Mouse (Mus musculus) thymus, adult 18-20 months (tissue): ENCODE results near the gene Fn3krp.
A peak's percentile ranks its signal among the peaks of the same experiment; 100 is the strongest.

Experiments
- DNase-seq, 2 experiments: peaks; one replicate each; pipeline ENCODE4 v3.0.0; 2022; ENCODE audit warnings: mixed read lengths in 2 of 2

The Fn3krp gene

DNA sequence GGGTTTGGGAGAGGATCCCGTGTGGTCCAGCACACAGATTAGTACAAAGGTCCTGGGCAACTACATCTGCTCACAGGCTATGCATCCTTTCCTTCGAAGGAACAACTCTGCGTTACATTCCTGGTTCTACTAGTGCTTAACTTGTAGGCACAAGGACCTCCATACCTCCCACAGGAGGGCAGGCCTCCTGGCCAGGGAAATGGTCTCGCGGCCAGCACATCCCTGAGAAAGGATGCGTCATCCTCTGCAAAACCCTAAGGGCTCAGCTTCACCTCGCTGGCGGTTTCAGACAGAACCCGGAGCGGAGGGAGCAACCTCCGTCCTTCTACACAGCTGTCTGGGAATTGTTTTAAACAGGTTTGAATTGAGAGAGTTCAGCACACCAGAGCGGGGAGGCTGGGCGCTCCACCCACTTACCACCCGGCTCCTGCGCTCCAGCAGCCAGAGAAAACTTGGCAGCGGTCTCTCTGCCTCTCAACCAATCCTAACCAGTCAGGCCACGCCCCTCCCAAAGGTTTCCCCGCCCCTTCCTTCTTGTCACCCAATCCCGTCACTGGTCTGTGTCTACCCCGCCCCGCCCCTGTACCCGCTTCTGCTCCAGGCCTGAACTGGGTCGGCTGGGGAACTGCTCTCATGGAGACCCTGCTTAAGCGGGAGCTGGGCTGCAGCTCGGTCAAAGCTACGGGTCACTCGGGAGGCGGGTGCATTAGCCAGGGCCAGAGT, at the start of gene Fn3krp:
Gene Fn3krp (plus strand): TSS at position 572 of the 723 bp plus-strand sequence.
- DNase-seq, result peak; percentile 96 to 98

DNA sequence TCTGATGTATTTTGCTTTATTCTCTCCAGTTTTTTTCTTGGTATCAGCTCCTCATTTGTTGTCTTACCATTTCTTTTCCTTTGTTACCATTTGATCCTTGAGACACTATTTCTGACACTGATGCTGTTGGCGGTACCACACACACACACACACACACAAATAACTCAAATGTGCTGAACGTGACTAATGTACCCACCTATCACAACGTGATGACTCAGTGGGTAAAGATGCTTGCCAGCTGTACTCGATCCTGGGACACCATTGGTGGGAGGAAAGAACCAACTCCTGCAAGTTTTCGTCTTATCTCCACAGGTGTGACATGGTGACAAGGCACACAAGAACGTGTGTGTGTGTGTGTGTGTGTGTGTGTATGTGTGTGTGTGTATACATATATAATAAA, 47.9 kb upstream of the Fn3krp start:
- no peak for DNase-seq

DNA sequence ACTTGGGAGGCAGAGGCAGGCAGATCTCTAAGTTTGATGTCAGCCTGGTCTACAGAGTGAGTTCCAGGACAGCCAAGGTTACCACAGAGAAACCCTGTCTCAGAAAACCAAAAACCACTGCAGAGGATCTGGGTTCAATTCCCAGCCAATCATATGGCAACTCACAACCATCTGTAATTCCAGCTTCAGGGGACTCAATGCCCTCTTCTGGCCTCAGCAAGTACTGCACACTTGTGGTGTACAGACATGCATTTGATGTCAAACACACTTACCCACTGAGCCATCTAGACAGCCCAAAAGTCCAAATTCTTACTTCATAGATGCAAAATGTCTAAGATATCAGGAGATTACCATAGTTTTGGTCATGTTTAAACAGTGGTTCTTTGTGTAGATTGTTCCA, 42.6 kb upstream of the Fn3krp start:
- DNase-seq, result no peak

DNA sequence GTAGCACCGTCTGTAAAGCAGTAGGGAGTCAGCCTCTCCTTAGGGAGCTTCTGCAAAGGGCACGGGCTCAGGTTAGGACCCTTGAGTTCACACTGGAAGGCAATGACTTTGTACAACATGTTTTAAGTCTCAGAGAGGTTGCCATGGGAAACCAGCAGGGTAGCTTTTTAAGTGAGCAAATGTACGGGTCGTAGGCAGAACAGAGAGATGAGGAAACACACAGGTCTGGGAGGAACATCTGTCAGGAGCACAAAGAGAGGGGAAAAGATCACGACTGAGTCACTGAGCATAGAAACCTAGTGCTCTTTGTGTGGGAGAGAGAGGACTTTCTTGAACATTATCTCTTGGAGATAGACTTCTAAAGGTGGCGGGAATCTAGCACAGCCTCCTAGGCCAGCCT, 40.9 kb upstream of the Fn3krp start:
- DNase-seq, result no peak

DNA sequence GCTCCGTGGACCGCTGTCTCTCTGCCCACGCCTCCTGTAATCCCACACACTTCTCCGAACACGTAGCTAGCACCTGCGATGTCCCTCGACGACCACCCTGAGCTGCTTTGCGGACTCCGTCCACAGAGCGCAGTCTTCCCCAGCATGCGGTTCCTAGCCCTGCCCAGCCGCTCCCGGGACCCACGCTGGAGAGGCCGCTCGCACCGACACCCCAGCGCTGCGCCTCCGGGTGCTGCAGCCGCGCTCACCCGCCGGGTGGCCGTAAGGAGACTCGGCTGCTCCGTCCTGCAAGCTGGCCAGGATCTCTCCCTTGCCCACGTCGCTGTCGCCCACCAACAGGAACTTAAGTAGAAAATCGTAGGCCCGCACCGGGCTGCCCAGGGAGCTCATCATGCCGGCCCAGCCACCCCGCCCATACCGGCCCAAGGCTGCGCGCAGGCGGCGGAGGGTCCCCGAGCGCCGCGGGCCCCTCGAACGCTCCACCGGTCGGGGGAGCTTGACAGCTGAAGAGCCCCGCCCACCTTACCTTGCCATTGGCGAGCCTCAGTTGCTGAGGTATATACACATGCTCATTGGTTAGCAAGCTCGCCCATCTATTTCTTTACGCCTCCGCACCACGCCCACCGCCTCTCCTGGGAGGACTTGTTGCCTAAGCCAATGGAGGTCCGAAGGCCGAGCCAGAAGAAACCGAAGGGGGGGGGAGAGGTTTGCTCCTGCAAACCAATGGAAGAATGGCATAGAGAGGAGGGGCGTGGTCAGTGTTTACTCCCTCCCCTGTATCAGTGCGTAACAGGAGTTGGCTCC, 33.2 kb upstream of the Fn3krp start, which contains the start of gene Rab40b:
Gene Rab40b (minus strand): TSS at position 502 of the 804 bp plus-strand sequence.
- DNase-seq, result peak; percentile 56 to 59

DNA sequence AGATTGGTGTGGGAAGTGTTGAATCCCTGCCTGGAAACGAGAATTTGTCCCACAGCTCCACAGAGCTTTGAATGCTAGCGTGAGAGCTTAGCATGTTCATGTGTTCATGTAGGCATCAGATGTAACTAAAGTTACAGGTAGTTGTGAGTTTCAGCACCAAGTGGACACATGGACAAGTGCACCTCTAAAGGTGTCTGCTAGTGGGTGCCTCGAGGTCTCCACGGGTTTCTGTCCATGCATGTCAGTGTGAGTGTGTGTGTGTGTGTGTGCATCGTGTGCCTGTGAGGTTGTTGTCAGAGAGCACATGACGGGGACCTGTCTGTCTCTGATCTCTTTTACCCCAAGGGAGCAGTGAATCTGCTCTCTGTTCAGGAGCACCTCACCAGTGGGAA, 32.7 kb upstream of the Fn3krp start:
- no peak for DNase-seq

DNA sequence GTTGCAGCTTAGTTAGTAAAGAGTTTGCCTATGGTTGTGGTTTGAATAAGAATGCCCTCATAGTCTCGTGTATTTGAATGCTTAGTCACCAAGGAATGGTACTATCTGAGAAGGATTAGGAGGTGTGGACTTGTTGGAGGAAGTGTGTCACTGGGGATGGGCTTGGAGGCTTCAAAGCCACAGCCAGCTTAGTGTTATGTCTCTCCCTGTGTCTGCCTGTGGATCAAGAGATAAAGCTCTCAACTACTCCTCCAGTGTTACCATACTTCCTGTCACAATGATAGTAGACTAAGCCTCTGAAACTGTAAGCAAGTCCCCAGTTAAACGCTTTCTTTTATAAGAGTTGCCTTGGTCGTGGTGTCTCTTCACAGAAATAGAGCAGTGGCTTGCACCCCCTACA, 30.4 kb upstream of the Fn3krp start:
- DNase-seq, result no peak

DNA sequence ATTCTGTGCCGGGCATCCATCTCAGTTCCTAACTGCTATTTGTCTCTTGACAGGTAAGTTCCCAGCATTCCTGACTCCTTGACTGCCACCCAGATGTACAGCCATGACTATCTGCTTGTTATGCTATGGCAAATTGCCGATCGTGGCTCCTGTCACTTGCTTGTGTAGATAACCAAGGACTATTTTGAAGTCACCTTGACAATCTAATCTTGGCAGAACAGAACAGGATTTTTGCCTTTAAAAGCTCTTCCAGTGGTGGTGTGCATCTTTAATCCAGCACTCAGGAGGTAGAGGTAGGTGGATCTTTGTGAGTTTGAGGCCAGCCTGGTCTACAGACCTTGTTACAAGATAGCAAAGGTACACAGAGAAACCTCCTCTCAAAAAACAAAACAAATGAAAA, 28.8 kb upstream of the Fn3krp start:
- DNase-seq, result no peak

DNA sequence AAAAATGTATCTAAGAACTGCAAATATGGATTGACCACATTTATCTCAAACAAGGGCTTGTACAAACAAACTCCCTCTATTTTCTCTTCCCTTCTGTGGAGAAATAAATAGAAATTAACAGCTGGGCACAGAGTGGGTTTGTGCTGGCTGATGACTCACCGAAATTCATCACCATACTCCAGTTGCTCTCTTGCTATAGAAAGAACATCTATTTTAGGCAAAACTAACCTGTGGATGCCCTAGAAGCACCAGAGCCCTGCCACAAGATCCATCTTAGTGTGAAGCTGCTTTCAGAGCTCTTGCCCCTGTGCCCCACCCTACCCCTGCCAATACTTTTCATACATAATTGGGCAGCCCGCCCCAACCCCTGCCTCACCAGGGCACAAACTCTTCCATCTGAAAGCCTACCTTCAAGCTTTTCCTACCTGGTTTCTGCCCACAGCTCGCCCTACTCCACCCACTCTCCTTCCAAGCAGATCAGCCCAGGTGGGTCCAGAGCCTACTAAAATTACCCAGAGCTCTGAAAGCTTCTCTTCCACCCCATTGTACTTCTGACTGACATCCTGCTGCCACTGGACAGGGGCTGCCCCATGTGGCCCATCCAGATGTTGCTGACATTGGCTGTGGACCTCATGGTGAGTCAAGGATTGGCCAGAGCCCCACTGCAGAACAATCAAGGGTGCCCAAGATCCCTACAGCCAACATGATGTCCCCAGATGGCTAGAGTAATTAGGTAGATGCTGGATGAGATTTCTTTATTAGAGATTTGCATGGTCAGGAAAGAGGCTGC, 13.6 kb upstream of the Fn3krp start:
- no peak for DNase-seq

DNA sequence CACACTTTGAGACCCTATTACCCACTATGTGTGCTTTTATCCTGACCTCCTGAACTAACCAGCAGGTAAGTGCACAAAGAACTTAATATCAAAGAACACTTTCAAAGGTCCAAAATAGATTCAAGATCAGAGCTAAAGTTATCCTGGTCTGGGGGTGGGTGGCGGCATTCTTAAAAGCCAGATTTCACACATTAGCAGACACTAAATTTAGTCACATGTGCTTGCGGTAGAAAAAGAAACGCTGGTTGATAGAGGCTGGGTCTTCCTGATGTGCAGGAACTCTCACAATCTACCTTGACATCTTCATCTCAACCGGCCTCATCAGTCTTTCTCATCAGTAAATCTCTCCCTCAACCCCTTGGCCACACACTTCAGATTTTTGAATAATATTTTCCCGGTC, 6.4 kb upstream of the Fn3krp start:
- no peak for DNase-seq

DNA sequence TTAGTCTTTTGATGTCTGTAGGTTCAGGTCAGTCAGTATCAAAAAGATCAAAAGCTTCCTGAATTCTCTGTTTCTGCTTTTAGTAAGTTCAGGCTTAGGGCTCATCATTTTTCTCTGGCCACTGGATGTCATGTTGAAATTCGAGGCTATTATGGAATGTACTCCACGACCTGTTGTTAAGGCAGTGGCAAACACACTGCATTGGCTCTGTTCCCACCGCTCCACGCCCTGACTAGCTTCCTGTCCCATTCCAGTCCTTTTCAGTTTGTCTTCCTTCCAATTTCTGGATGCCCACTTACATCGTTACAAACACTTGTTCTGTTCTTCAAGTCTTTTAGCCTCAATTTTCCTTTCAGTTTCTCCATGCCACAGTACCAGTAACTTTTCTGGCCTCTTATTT, 5.8 kb upstream of the Fn3krp start:
- DNase-seq, result no peak

DNA sequence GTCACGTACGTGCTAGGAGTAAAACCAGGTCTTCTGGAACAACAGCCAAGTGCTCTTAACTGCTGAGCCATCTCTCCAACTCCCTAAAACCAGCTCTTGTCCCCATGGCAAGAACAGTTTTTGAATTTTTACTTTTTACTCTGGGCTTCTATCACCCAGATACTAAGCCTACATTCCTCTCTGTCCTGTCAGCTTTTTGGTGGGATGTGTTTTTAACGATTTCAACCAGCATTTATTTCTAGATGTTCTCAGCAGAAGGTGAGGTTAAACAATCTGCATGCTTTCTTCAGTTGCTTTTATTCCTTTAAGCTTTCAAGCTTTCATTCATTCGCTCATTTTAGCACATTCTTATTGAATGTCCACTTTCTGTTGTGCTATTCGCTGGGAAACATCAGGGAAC, 3.2 kb upstream of the Fn3krp start:
- no peak for DNase-seq

DNA sequence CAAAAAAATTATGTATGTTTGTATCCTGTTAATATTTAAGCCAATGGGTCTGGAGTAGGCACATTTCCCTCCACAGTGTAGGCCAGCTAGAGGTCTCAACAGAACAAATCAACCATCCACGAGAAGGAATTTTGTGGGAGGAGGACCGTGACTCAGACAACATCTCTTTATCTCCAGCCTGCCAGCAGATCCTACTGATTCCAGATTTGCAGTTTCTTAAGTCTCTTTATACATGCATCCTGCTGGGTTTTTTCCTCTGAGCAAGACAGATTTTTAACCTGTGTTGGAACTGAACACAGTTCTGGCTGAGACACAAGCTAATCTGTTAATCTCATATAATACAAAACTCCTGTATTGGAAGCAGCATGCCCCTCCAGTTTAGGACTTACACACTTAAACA, 2.3 kb upstream of the Fn3krp start:
- DNase-seq, result no peak

DNA sequence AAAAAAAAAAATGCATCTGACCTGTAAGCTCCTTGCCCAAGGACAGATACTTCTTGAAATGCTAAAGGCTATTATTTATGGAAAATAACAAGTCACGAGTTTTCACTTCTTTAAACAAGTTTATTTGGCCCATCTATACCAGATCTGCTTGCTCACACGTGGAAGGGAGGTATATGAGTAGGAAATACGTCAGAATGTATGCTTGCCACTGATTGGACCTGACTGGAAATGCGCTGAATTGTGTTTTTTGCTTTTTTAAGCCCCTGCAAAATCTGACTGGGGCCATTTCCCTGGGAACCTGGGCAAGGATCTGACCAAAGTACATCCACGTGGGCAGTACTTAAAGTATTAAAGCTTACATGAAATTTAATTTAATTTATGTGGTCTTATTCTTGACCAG, 822 bp upstream of the Fn3krp start:
- DNase-seq, result no peak

DNA sequence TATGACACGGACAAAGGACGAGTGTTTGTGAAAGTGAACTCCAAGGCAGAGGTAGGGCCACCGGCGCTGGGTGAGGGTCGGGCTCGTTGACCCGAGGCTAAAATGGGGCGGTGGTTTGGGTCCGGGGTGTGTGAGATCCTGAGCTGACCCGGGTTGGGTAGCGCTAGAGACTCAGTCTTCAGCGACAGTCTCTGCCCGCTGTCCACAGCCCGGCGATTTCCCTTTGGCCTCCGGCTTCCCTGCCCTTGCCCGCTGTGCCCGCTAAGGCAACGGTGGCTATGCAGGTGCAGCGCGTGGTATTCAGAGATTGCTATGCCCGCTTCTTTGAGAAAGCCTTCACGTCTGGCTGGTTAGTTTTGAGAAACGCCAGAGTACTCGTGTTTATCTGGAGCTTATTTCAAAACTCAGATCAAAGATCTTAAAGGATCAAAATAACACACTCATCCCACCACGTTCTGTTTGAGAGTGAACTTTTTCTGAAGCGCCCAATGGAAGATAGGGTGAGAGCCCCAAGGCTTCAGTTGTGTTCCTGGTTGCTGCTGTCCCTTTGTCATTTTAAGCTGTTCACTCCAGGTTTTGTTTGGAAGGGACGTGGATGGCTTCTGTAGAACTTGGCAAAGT, 462 bp downstream of the Fn3krp start:
- DNase-seq, result no peak

DNA sequence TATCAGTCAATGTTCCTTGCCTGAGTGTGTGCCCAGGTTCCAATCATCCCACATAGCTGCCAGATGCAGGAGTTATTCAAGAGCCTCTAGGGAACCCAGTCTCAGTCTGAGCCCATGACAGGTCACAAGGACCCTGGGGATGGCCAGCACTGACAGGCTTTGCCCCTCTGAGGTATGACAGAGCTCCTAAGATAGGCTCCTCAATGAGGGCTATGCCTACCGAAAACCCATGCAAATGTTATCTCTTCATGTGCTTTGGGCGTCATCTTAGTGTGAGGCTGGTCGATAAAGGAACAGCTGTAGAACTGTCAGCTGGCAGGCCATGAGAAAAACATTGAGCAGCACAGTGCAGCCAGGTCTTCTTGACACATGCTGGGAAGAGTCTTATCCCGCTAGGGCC, 12.2 kb downstream of the Fn3krp start:
- no peak for DNase-seq

DNA sequence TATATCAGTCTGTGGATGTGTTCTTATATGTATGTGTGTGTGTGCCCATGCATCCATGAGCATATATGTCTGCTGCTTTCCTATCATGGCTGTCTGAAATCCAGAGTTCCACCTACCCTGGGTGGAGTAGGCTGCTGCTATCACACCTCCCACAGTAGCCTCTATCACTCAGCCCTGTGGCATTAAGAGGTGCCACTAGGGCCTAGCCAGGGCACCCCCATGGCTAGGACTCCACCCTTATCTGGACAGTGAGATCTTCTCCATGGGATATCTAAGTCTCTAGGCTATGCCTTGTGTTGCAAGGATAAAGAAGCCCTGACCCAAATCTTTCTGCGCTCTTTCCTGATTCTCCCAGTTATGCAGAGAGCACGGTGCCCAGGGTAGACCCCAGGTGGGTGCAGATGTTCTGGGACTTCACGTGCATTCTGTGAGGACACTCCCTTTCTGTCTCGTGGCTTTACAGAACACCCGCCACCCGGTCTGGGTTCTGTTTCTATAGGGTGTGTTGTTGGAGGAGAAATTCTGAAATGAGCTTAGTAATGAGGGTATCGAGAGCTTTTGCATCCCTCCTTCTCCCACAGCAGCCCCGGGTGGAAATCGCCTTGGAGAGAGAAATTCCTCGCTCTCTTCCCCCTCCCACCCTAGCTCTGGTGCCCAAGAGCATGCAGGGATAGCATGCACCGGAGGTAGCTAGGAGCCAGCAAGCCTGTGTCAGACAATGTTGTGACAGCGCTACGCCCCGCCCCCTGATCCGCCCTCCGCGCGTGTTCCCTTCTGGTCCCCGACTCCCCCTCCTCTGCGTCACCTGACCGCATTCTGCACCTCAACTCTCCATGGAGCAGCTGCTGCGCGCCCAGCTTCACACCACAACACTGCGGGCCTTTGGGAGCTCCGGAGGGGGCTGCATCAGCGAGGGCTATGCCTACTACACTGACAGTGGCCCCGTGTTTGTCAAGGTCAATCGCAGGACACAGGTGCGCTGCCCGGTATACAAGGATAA, 13.3 kb downstream of the Fn3krp start, which contains the start of gene Fn3k:
Gene Fn3k (plus strand): TSS at position 758 of the 1,000 bp plus-strand sequence.
- peak; percentile 94 to 95 for DNase-seq

DNA sequence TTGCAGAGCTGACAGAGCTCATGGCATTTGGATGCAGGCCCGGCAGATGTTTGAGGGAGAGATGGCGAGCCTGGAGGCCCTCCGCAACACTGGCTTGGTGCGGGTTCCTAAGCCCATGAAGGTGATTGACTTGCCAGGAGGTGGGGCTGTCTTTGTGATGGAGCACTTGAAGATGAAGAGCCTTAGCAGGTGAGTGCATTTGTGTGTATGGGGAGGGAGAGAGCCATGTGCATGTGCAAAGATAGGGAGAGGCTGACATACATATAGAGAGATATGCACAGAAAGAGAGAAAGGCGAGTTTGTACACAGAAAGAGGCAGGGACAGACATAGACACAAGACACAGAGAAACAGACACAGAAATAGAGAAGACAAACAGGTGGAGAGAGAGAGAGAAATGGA, 16.0 kb downstream of the Fn3krp start:
- no peak for DNase-seq

DNA sequence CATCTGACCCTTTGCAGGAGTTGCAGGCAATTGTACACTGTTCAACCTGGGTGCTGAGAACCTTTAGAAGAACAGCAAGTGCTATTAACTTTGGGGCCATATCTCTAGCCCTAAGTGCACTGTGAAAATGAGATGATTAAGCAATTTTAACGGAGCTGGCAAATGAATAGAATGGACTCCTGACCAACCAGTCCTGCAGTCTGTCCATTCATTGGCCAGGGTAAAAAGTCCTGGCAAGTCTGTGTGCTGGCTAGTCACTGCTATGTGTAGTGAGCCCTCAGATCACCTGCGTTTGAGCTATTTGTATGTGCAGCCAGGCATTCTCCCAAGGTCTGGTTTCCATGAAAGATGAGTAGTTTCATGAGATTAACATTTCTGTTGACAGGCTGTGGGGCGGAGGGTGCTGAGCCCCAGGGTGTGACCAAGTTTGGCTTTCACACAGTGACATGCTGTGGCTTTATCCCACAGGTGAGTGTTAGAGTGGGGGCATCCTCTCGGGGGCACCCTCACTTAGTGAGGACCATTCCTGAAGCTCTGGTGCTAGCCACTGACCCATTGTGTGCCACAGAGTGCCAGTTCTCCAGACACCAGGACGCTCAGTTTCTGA, 18.6 kb downstream of the Fn3krp start:
- no peak for DNase-seq

DNA sequence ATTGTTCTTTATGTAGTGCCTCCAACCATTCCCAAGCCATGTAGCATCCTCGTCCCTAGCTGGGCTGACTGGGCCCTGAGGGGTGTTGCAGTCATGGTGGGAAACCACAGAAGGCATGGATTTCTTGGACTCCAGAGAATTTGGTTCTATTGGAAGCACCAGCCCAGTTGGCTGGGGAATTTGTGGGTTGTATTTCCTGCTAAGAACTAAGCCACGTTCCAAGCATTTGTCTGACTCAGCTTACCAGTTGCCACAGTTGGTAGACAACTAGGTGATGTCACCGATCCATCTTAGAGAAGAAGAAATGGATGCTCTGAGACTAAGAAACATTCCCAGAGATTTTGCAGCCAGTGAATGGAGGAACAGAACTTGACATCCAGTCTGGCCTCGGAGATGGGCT, 20.5 kb downstream of the Fn3krp start:
- no peak for DNase-seq

DNA sequence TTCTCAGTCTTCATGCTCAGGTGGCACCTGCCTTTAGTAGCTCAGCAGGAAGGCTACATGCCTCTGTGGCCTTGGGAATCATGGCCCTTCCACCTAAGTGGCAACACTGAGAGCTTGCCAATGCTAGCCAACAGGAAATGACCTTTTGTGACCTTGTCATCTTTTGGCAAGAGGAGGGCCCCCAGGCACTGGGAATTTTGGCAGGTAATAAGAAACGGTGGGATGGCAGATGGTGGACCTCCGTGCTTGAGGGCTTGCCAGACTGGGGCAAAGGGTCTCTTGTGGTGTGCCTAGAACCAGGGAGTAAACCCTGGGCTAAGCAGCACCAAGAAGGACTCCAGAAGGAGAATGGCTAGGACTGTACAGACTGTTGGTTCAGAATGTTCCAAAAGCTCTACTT, 20.9 kb downstream of the Fn3krp start:
- no peak for DNase-seq
